24 mouse cellular contexts compared by ENCODE assay signal in the genomic region with DNA sequence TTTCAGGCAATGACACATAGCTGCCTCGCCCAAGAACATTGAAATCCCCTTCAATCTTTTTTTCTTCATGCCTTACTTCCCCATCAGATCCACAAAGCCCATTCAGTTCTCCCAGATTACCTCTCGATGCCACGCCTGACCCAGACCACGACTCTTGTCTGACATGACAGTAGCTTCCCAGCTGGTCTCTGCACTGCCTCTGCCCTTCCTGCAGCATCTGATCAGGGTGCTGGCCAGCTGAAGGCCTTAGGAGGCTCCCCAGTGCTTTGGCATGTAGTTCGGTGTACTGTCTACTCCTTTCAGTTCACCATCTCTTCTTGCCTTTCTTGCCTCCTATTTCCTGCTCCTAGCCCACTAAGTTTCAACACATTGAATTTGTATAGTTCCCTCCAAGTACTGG.
"Had no signal": no experiment of that assay in that cellular context is flagged by ENCODE, and none has a peak within 500 bp of the region (broad histone marks: within the 10 kb centered on the region; RNA-seq: fewer than 3 reads in every experiment).

No protein-coding gene starts in this region.

- H3K27ac ChIP-seq: hindbrain, embryonic 10.5 days; hindbrain, embryonic 12.5 days; hindbrain, embryonic 14.5 days; intestine, embryonic 15.5 days; kidney, postnatal 0 days; limb, embryonic 13.5 days; limb, embryonic 15.5 days had no signal

- H3K9ac ChIP-seq: forebrain, postnatal 0 days; heart, embryonic 12.5 days; hindbrain, embryonic 12.5 days; hindbrain, embryonic 14.5 days; intestine, embryonic 15.5 days; limb, embryonic 13.5 days; limb, embryonic 15.5 days had no signal

- H3K4me2 ChIP-seq: heart, embryonic 12.5 days; hindbrain, embryonic 12.5 days; hindbrain, embryonic 14.5 days; intestine, embryonic 15.5 days; limb, embryonic 13.5 days; limb, embryonic 15.5 days had no signal

- H3K9me3 ChIP-seq: hindbrain, embryonic 10.5 days; hindbrain, embryonic 12.5 days; intestine, embryonic 15.5 days; limb, embryonic 13.5 days; limb, embryonic 15.5 days had no signal

- H3K36me3 ChIP-seq: hindbrain, embryonic 10.5 days; hindbrain, embryonic 12.5 days had no signal

- DNase-seq: forebrain, postnatal 0 days; gastrocnemius, postnatal 14 days; gastrocnemius, postnatal 36 days; heart, adult 18-20 months; heart, postnatal 10 days; heart, postnatal 4 days; kidney, adult 18-20 months; kidney, adult 8-10 months; kidney, postnatal 14 days; kidney, postnatal 36 days; layer of hippocampus, adult 9-11 months; layer of hippocampus, postnatal 36 days; left cerebral cortex, postnatal 4 days had no signal

- H3K4me1 ChIP-seq: hindbrain, embryonic 10.5 days; hindbrain, embryonic 12.5 days; intestine, embryonic 15.5 days; limb, embryonic 13.5 days had no signal

- ATAC-seq: forebrain, postnatal 0 days; hindbrain, embryonic 16.5 days; inflammation-experienced regulatory T-cells, adult 6 months; intestine, embryonic 15.5 days; intestine, postnatal 0 days had no signal

- H3K27me3 ChIP-seq: heart, embryonic 12.5 days; hindbrain, embryonic 12.5 days; intestine, embryonic 15.5 days; limb, embryonic 13.5 days; limb, embryonic 15.5 days had no signal

- H3K4me3 ChIP-seq: heart, embryonic 12.5 days; hindbrain, embryonic 10.5 days; hindbrain, embryonic 12.5 days; intestine, embryonic 15.5 days; limb, embryonic 13.5 days; limb, embryonic 15.5 days had no signal
